Mouse (Mus musculus) stomach, embryonic 14.5 days (tissue): Measurements from ENCODE around the gene Krtap10-10. TPM values are rescaled to one million over a fixed set of nuclear protein-coding genes. Genes with fewer than 3 reads are reported as not detected.

Experiments
- ATAC-seq: fragments of 200-750 bp; cut with Nextera tagmentation; 2 replicates; pipeline ENCODE4 v1.8.0; 2017; ENCODE audit warnings: low read depth, moderate TSS enrichment; ENCODE audit not compliant: insufficient number of reproducible peaks, insufficient read depth, low FRiP score
- H3K27ac ChIP-seq: fragments of 300-500 bp; sonication (generic); 2 replicates; pipeline ENCODE4 v1.5.1; 2014; ENCODE audit warnings: mild to moderate bottlenecking, low read length, moderate library complexity, mixed read lengths
- H3K27me3 ChIP-seq: fragments of 300-500 bp; sonication (generic); 2 replicates; pipeline ENCODE4 v1.6.1; 2014; ENCODE audit warnings: low read length, control low read depth, mixed read lengths; ENCODE audit not compliant: control insufficient read depth, insufficient read depth
- H3K36me3 ChIP-seq: fragments of 300-500 bp; sonication (generic); 2 replicates; pipeline ENCODE4 v1.6.1; 2014; ENCODE audit warnings: mild to moderate bottlenecking, control low read depth, low read length, moderate library complexity, mixed read lengths; ENCODE audit not compliant: control insufficient read depth, insufficient read depth
- H3K4me1 ChIP-seq: fragments of 300-500 bp; sonication (generic); 2 replicates; pipeline ENCODE4 v1.6.1; 2014; ENCODE audit warnings: low read length, control low read depth, mixed read lengths; ENCODE audit not compliant: control insufficient read depth, insufficient read depth
- H3K4me2 ChIP-seq: fragments of 300-500 bp; sonication (generic); replicated peaks from 2 replicates; pipeline ENCODE4 v1.6.1; 2014; ENCODE audit warnings: low read depth, low read length, control low read depth
- H3K4me3 ChIP-seq: fragments of 300-500 bp; sonication (generic); 2 replicates; pipeline ENCODE4 v1.5.1; 2014; ENCODE audit warnings: low read depth, low read length, control low read depth
- H3K9ac ChIP-seq: fragments of 300-500 bp; sonication (generic); replicated peaks from 2 replicates; pipeline ENCODE4 v1.6.1; 2014; ENCODE audit warnings: low read depth, mild to moderate bottlenecking, control low read depth, low read length, moderate library complexity, mixed read lengths
- H3K9me3 ChIP-seq: fragments of 300-500 bp; sonication (generic); 2 replicates; pipeline ENCODE4 v1.6.1; 2016; ENCODE audit warnings: low read depth, low read length, control low read depth; ENCODE audit not compliant: control insufficient read depth
- WGBS: fragments of 180-500 bp; shearing (Covaris S2); extraction: QIAGEN DNeasy Blood & Tissue Kit; methylation state at CpG from one replicate; pipeline ENCODE4 v1.1.7; 2014; 5-methylcytosine and 5-hydroxymethylcytosine counted together
- polyA plus RNA-seq: library from polyadenylated mRNA; unstranded; fragments of >200 nt; fragmentation: Nextera tagmentation; extraction: Ambion mirVana; gene quantifications from 2 replicates; pipeline ENCODE4 v1.2.1, GENCODE M21; 2014

Gene Krtap10-10
- polyA plus RNA-seq, 1 experiment from 2014 or later, result not detected

DNA sequence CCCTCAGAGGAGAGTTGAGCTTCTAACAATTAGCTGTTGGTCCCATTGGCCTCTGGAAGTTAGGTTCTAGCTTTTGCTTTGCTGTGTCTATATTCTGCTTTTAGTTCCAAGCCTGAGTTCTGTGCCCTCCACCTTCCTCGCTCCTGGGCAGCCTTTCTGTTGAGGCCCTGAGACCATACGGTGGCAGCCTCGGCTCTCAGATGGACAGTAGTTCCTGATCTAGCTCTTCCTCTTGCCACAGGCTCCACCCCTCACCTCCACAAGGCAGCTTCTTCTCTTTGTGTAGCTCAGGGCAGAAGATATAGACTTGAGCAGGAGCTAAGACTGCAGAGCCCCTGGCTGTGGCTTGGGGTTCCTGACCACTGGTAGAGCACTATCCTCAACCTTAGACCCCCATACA lies 44.6 kb downstream of the Krtap10-10 start:
- Histone ChIP-seq H3K27me3 (no peaks in the 10 kb centered on the region), H3K4me3 (no peak overlapping the region), H3K27ac (no peak overlapping the region), H3K9me3 (no peaks in the 10 kb centered on the region), H3K4me2 (no peak overlapping the region), H3K4me1 (no peaks in the 10 kb centered on the region), H3K9ac (no peak overlapping the region), H3K36me3 (no peaks in the 10 kb centered on the region)
- ATAC-seq, result no peak
- 65% methylated on average over 3 of the region's 3 CpGs for WGBS

DNA sequence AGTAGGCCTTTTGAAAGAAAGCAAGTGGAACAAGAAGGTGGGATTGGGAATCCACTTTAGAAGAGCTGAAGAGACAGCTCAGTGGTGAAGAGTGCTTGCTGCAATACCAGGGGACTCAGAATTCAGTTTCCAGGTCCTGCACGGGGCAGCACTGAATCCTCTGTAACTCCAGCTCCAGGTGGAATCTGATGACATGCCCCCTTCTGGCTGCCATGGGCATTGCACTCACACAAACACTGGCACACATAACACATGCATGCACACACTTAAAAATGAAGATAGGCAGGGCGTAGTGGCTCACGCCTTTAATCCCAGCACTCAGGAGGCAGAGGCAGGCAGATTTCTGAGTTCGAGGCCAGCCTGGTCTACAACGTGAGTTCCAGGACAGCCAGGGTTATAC lies 46.8 kb downstream of the Krtap10-10 start:
- WGBS, result 87% methylated on average over 5 of the region's 5 CpGs
- no peak overlapping the region for H3K4me3 ChIP-seq
- H3K36me3 ChIP-seq, result no peaks in the 10 kb centered on the region
- no peak overlapping the region for H3K27ac ChIP-seq
- no peaks in the 10 kb centered on the region for H3K9me3 ChIP-seq
- H3K27me3 ChIP-seq, result no peaks in the 10 kb centered on the region
- H3K9ac ChIP-seq, result no peak overlapping the region
- no peak for ATAC-seq
- H3K4me2 ChIP-seq, result no peak overlapping the region
- H3K4me1 ChIP-seq, result no peaks in the 10 kb centered on the region

DNA sequence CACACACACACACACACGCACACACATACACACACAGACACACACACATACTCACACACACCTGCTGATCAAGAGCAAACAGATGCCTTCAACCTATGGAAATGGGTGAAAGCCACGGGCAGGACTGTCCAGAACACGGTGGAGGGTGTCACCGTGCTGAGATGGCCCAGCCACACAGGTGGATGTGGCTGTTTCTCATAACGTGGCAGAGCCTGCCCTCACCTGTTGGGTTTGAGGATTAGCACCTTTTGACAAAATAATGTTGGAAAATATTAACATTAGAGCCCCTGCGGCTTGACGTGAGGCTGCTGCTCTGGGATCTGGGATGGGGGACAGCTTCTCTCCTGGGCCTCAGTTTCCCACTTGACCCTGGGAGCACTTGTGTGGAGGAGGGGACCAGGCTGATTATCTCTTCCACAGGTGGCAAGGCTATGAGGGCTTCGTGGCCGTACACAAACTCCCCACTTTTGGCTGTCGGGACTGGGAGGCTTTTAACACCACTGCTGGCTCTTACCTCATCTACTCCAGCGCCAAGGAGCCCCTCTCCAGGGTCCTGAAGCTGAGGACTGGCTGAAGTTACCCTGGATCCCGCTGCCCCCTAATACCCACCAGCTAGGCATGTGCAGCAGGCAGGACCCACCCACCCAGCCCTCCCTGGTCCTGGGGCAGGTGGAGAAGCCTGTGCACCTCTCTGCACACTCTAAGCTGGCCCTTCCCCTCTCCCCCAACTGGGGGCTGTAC lies 50.4 kb downstream of the Krtap10-10 start:
- no peak overlapping the region for H3K27ac ChIP-seq
- H3K9me3 ChIP-seq, result no peaks in the 10 kb centered on the region
- H3K4me1 ChIP-seq, result no peaks in the 10 kb centered on the region
- ATAC-seq, result no peak
- WGBS, result 42% methylated on average over 12 of the region's 12 CpGs
- no peak overlapping the region for H3K9ac ChIP-seq
- no peak overlapping the region for H3K4me2 ChIP-seq
- no peaks in the 10 kb centered on the region for H3K27me3 ChIP-seq
- no peak overlapping the region for H3K4me3 ChIP-seq
- H3K36me3 ChIP-seq, result no peaks in the 10 kb centered on the region

Other genes starting within 250 kb of the Krtap10-10 start
- 324 and 346 TPM in 2 replicates for gene Sumo3, start 229.8 kb upstream of the Krtap10-10 start, polyA plus RNA-seq
- 6.5 TPM in 1 of 2 replicates, not detected in the other for gene Gm49325, start 229.8 kb upstream of the Krtap10-10 start, polyA plus RNA-seq
- gene Ube2g2, start 213.7 kb upstream of the Krtap10-10 start, polyA plus RNA-seq, result 41.5 and 44.3 TPM in 2 replicates
- gene Tspear, start 149.4 kb upstream of the Krtap10-10 start, polyA plus RNA-seq, result 0.71 and 1.2 TPM in 2 replicates
- gene Gm19402, start 145.2 kb upstream of the Krtap10-10 start, polyA plus RNA-seq, result not detected in 2 replicates
- gene Gm9508, start 138.7 kb upstream of the Krtap10-10 start, polyA plus RNA-seq, result not detected in 2 replicates
- not detected in 2 replicates for gene Gm10272, start 129.3 kb upstream of the Krtap10-10 start, polyA plus RNA-seq
- gene Gm10024, start 124.5 kb upstream of the Krtap10-10 start, polyA plus RNA-seq, result not detected in 2 replicates
- gene Gm10142, start 120.1 kb upstream of the Krtap10-10 start, polyA plus RNA-seq, result not detected in 2 replicates
- not detected in 2 replicates for gene Krtap12-1, start 115.3 kb upstream of the Krtap10-10 start, polyA plus RNA-seq
- not detected in 2 replicates for gene Gm10100, start 109.5 kb upstream of the Krtap10-10 start, polyA plus RNA-seq
- gene Gm18596, start 93.3 kb upstream of the Krtap10-10 start, polyA plus RNA-seq, result not detected in 2 replicates
- gene Gm9736, start 84.6 kb upstream of the Krtap10-10 start, polyA plus RNA-seq, result not detected in 2 replicates
- not detected in 2 replicates for gene Gm3233, start 76.3 kb upstream of the Krtap10-10 start, polyA plus RNA-seq
- gene Gm3238, start 64.6 kb upstream of the Krtap10-10 start, polyA plus RNA-seq, result not detected in 2 replicates
- not detected in 2 replicates for gene Gm7138, start 59.0 kb upstream of the Krtap10-10 start, polyA plus RNA-seq
- gene Gm3250, start 53.4 kb upstream of the Krtap10-10 start, polyA plus RNA-seq, result not detected in 2 replicates
- not detected in 2 replicates for gene Gm7137, start 47.7 kb upstream of the Krtap10-10 start, polyA plus RNA-seq
- gene Gm9639, start 40.9 kb upstream of the Krtap10-10 start, polyA plus RNA-seq, result not detected in 2 replicates
- not detected in 2 replicates for gene Gm19668, start 36.8 kb upstream of the Krtap10-10 start, polyA plus RNA-seq
- gene Gm9507, start 24.1 kb upstream of the Krtap10-10 start, polyA plus RNA-seq, result not detected in 2 replicates
- gene Gm2696, start 21.3 kb upstream of the Krtap10-10 start, polyA plus RNA-seq, result not detected in 2 replicates
- not detected in 2 replicates for gene Krtap10-4, start 8.9 kb upstream of the Krtap10-10 start, polyA plus RNA-seq
- not detected in 2 replicates for gene Gm36176, start 10.9 kb downstream of the Krtap10-10 start, polyA plus RNA-seq
- gene Gm10318, start 16.9 kb downstream of the Krtap10-10 start, polyA plus RNA-seq, result not detected in 2 replicates
- not detected in 2 replicates for gene Gm3285, start 26.0 kb downstream of the Krtap10-10 start, polyA plus RNA-seq
- 5.4 and 6.7 TPM in 2 replicates for gene Lrrc3, start 66.6 kb downstream of the Krtap10-10 start, polyA plus RNA-seq
- gene Trpm2, start 134.6 kb downstream of the Krtap10-10 start, polyA plus RNA-seq, result 1.5 TPM in 2 replicates
- gene 1810043G02Rik, start 142.6 kb downstream of the Krtap10-10 start, polyA plus RNA-seq, result 36.7 and 38.1 TPM in 2 replicates
- 161 and 196 TPM in 2 replicates for gene Pfkl, start 174.1 kb downstream of the Krtap10-10 start, polyA plus RNA-seq
- 0.71 TPM in 1 of 2 replicates, not detected in the other for gene Dnmt3l, start 206.0 kb downstream of the Krtap10-10 start, polyA plus RNA-seq
- gene Aire, start 207.7 kb downstream of the Krtap10-10 start, polyA plus RNA-seq, result 0.27 and 0.56 TPM in 2 replicates
- 5.6 and 6.1 TPM in 2 replicates for gene Icosl, start 233.4 kb downstream of the Krtap10-10 start, polyA plus RNA-seq